Mouse (Mus musculus) lung, postnatal 0 days (tissue): ENCODE results near the gene Plekhf1.

Source experiments
- CTCF ChIP-seq: IDR thresholded peaks from 2 replicates; pipeline ENCODE4 v1.5.1; 2016; ENCODE audit warnings: antibody characterized with exemption, mild to moderate bottlenecking
- EP300 ChIP-seq: IDR thresholded peaks from 2 replicates; pipeline ENCODE4 v1.6.1; 2016; ENCODE audit warnings: antibody characterized with exemption, mild to moderate bottlenecking, control low read depth

- TF ChIP-seq CTCF (no peak), EP300 (no peak)
Observed at GRCm38 (mm10) chr7:38191146-38191545, 36.7 kb downstream of the Plekhf1 start.
